In genomic region chr8:35180075-35180474, GRCm38 (mm10) we compare ENCODE assay signal across 15 mouse cellular contexts.
DNase-seq lines count a peak whose midpoint lies in the region; ATAC-seq and TF ChIP-seq lines count a peak whose summit lies in the region.
"Had no signal": no experiment of that assay in that cellular context is flagged by ENCODE, and none has a peak within 500 bp of the region (broad histone marks: within the 10 kb centered on the region; RNA-seq: fewer than 3 reads in every experiment).

No protein-coding gene starts in this region.

- no peak overlapping the region for H3K4me3 ChIP-seq in lung, postnatal 0 days (ENCODE audit: low read depth, low read length)
- H3K4me3 ChIP-seq: forebrain, embryonic 10.5 days; liver, embryonic 13.5 days; megakaryocyte, embryonic 14.5 days; neural tube, embryonic 13.5 days had no signal

- ATAC-seq in megakaryocyte-erythroid progenitor cell, adult 5-6 weeks (replicated peaks; ENCODE audit: low FRiP score, low TSS enrichment, poor library complexity, severe bottlenecking) = no peak
- no peak for ATAC-seq in lung, postnatal 0 days

- 71% methylated on average over 3 of the region's 3 CpGs for WGBS in lung, postnatal 0 days

- H3K9ac ChIP-seq in lung, postnatal 0 days (replicated peaks; ENCODE audit: low read depth) = no peak overlapping the region
- H3K9ac ChIP-seq: liver, embryonic 13.5 days; neural tube, embryonic 13.5 days had no signal

- no peak overlapping the region for H3K4me2 ChIP-seq in lung, postnatal 0 days (replicated peaks; ENCODE audit: low read depth, low read length)
- H3K4me2 ChIP-seq: liver, embryonic 13.5 days; neural tube, embryonic 13.5 days had no signal

- H3K27ac ChIP-seq in lung, postnatal 0 days (ENCODE audit: low read length) = no peak overlapping the region
- H3K27ac ChIP-seq: forebrain, embryonic 10.5 days; liver, embryonic 13.5 days; neural tube, embryonic 13.5 days had no signal

- H3K27me3 ChIP-seq in lung, postnatal 0 days (replicated peaks; ENCODE audit: insufficient read depth, low read length) = no peaks in the 10 kb centered on the region
- H3K27me3 ChIP-seq: liver, embryonic 13.5 days; neural tube, embryonic 13.5 days had no signal

- no peak for TF ChIP-seq EP300 in lung, postnatal 0 days (IDR thresholded peaks at IDR 0.05)

- H3K36me3 ChIP-seq in lung, postnatal 0 days (ENCODE audit: insufficient read depth, low read length) = no peaks in the 10 kb centered on the region
- H3K36me3 ChIP-seq: forebrain, embryonic 10.5 days; G1E; liver, embryonic 13.5 days; neural tube, embryonic 13.5 days had no signal

- DNase-seq in left cerebral cortex, adult 18-20 months (ENCODE audit: low spot score in 2 of 2) = peak; percentile 16 to 32
- DNase-seq in left cerebral cortex, adult 11 months (ENCODE audit: low spot score) = no peak
- peak; percentile 58 for DNase-seq in cerebellum, adult 11-12 months
- DNase-seq in cerebellum, adult 9-11 months = peak; percentile 64
- DNase-seq in layer of hippocampus, postnatal 10 days (ENCODE audit: low spot score in 2 of 2) = peak; percentile 52 to 60
- DNase-seq in lung, postnatal 0 days (ENCODE audit: low spot score) = no peak
- DNase-seq: adrenal gland, adult 2 months; kidney, adult 8-10 months; liver, embryonic 13.5 days; lung, postnatal 10 days had no signal

- no peaks in the 10 kb centered on the region for H3K4me1 ChIP-seq in lung, postnatal 0 days (ENCODE audit: insufficient read depth, low read depth, low read length)
- H3K4me1 ChIP-seq: liver, embryonic 13.5 days; megakaryocyte, embryonic 14.5 days; neural tube, embryonic 13.5 days had no signal

- no peaks in the 10 kb centered on the region for H3K9me3 ChIP-seq in lung, postnatal 0 days (ENCODE audit: low read length)
- H3K9me3 ChIP-seq: liver, embryonic 13.5 days; neural tube, embryonic 13.5 days had no signal

- no peak for TF ChIP-seq CTCF in lung, postnatal 0 days (IDR thresholded peaks at IDR 0.05)

Comparison
In these comparisons a context has a peak if more than half of its experiments do, and no peak if none do; other contexts are left out.
1. DNase-seq: peak in left cerebral cortex, adult 18-20 months (2 of 2), cerebellum, adult 11-12 months (single experiment), cerebellum, adult 9-11 months (single experiment) and layer of hippocampus, postnatal 10 days (2 of 2); none in left cerebral cortex, adult 11 months (single experiment) and lung, postnatal 0 days (single experiment).